Mouse (Mus musculus) neural tube, embryonic 14.5 days (tissue): ENCODE results near the gene Ube2l3. TPM values are rescaled to one million over a fixed set of nuclear protein-coding genes. Genes with fewer than 3 reads are reported as not detected.

Experiments used
- ATAC-seq: fragments of 200-750 bp; cut with Nextera tagmentation; 2 replicates; pipeline ENCODE4 v1.8.0; 2017; ENCODE audit warnings: low read depth, mild to moderate bottlenecking, moderate TSS enrichment, moderate library complexity
- H3K27ac ChIP-seq: fragments of 300-500 bp; sonication (generic); 2 replicates; pipeline ENCODE4 v1.5.1; 2014; ENCODE audit warnings: low read depth, mild to moderate bottlenecking, control low read depth, low read length, moderate library complexity, mixed read lengths
- H3K27me3 ChIP-seq: fragments of 300-500 bp; sonication (generic); 2 replicates; pipeline ENCODE4 v1.6.1; 2014; ENCODE audit warnings: low read length; ENCODE audit not compliant: control insufficient read depth, insufficient read depth
- H3K36me3 ChIP-seq: fragments of 300-500 bp; sonication (generic); 2 replicates; pipeline ENCODE4 v1.6.1; 2014; ENCODE audit warnings: low read length, mixed read lengths; ENCODE audit not compliant: control insufficient read depth, insufficient read depth
- H3K4me1 ChIP-seq: fragments of 300-500 bp; sonication (generic); 2 replicates; pipeline ENCODE4 v1.6.1; 2014; ENCODE audit warnings: low read length; ENCODE audit not compliant: control insufficient read depth, insufficient read depth
- H3K4me2 ChIP-seq: fragments of 300-500 bp; sonication (generic); 2 replicates; pipeline ENCODE4 v1.6.1; 2014; ENCODE audit warnings: mild to moderate bottlenecking, low read depth, low read length, control low read depth
- H3K4me3 ChIP-seq: fragments of 300-500 bp; sonication (generic); 2 replicates; pipeline ENCODE4 v1.5.1; 2014; ENCODE audit warnings: low read depth, low read length, control low read depth, mixed read lengths
- H3K9ac ChIP-seq: fragments of 300-500 bp; sonication (generic); replicated peaks from 2 replicates; pipeline ENCODE4 v1.6.1; 2014; ENCODE audit warnings: low read depth, mild to moderate bottlenecking, control low read depth, low read length, mixed read lengths
- H3K9me3 ChIP-seq: fragments of 300-500 bp; sonication (generic); 2 replicates; pipeline ENCODE4 v1.6.1; 2016; ENCODE audit warnings: low read length; ENCODE audit not compliant: control insufficient read depth
- WGBS: fragments of 180-500 bp; shearing (Covaris S2); extraction: QIAGEN DNeasy Blood & Tissue Kit; methylation state at CpG from one replicate; pipeline ENCODE4 v1.1.7; 2014; 5-methylcytosine and 5-hydroxymethylcytosine counted together
- polyA plus RNA-seq: library from polyadenylated mRNA; unstranded; fragments of >200 nt; fragmentation: Nextera tagmentation; extraction: Ambion mirVana; gene quantifications from 2 replicates; pipeline ENCODE4 v1.2.1, GENCODE M21; 2014

Ube2l3 gene
- polyA plus RNA-seq, 1 experiment from 2014 or later = 285 TPM

- peak overlapping the region; percentile 98 for H3K9ac ChIP-seq
- no peaks in the 10 kb centered on the region for H3K9me3 ChIP-seq
- H3K36me3 ChIP-seq = no peaks in the 10 kb centered on the region
- whole genome bisulfite sequencing = 10% methylated on average over 24 of the region's 24 CpGs
- no peak overlapping the region for H3K27ac ChIP-seq
- H3K4me1 ChIP-seq = peaks cover 11% of the 10 kb centered on the region
- H3K4me3 ChIP-seq = peak overlapping the region; percentile 97
- peak overlapping the region; percentile 67 for H3K4me2 ChIP-seq
- no peaks in the 10 kb centered on the region for H3K27me3 ChIP-seq
- ATAC-seq = 0 out of 2 replicates have a peak, but pooled peaks have one; percentile 3
These were observed 2.1 kb downstream of the Ube2l3 start for GRCm38 (mm10) chr16:17200121-17200952.

GRCm38 (mm10) chr16:17193823-17194222 is 8.6 kb downstream of the Ube2l3 start:
- 96% methylated on average over 4 of the region's 4 CpGs for WGBS
- no peak overlapping the region for H3K4me3 ChIP-seq
- ATAC-seq = no peak

GRCm38 (mm10) chr16:17185475-17185874 is 17.0 kb downstream of the Ube2l3 start:
- Histone ChIP-seq H3K9ac (no peak overlapping the region), H3K9me3 (no peaks in the 10 kb centered on the region), H3K27ac (no peak overlapping the region), H3K4me1 (no peaks in the 10 kb centered on the region), H3K27me3 (no peaks in the 10 kb centered on the region), H3K36me3 (no peaks in the 10 kb centered on the region), H3K4me2 (no peak overlapping the region), H3K4me3 (no peak overlapping the region)
- no peak for ATAC-seq

More at GRCm38 (mm10) chr16:17193823-17194222, 8.6 kb downstream of the Ube2l3 start:
- H3K27me3 ChIP-seq = no peaks in the 10 kb centered on the region
- H3K36me3 ChIP-seq = no peaks in the 10 kb centered on the region; the same call in 1 of the 2 replicates
- H3K9ac ChIP-seq = no peak overlapping the region
- H3K27ac ChIP-seq = no peak overlapping the region
- H3K9me3 ChIP-seq = no peaks in the 10 kb centered on the region
- no peaks in the 10 kb centered on the region for H3K4me1 ChIP-seq
- no peak overlapping the region for H3K4me2 ChIP-seq

GRCm38 (mm10) chr16:17183003-17183402 is 19.4 kb downstream of the Ube2l3 start:
- Histone ChIP-seq H3K9ac (no peak overlapping the region), H3K9me3 (no peaks in the 10 kb centered on the region), H3K4me1 (no peaks in the 10 kb centered on the region), H3K4me3 (no peak overlapping the region), H3K36me3 (no peaks in the 10 kb centered on the region), H3K27ac (no peak overlapping the region), H3K27me3 (no peaks in the 10 kb centered on the region), H3K4me2 (no peak overlapping the region)
- no peak for ATAC-seq
- 92% methylated on average over 3 of the region's 3 CpGs for WGBS

GRCm38 (mm10) chr16:17182136-17182535 is 20.3 kb downstream of the Ube2l3 start:
- Histone ChIP-seq H3K4me2 (no peak overlapping the region), H3K27ac (no peak overlapping the region), H3K9ac (no peak overlapping the region), H3K9me3 (no peaks in the 10 kb centered on the region), H3K4me1 (no peaks in the 10 kb centered on the region), H3K4me3 (no peak overlapping the region), H3K36me3 (no peaks in the 10 kb centered on the region), H3K27me3 (no peaks in the 10 kb centered on the region)
- 92% methylated on average over 2 of the region's 2 CpGs for WGBS
- ATAC-seq = no peak

GRCm38 (mm10) chr16:17181382-17181781 is 21.1 kb downstream of the Ube2l3 start:
- H3K4me1 ChIP-seq = no peaks in the 10 kb centered on the region
- no peak for ATAC-seq

GRCm38 (mm10) chr16:17179706-17180105 is 22.7 kb downstream of the Ube2l3 start:
- 96% methylated on average over 3 of the region's 3 CpGs for WGBS
- Histone ChIP-seq H3K4me3 (no peak overlapping the region), H3K4me2 (no peak overlapping the region), H3K27ac (no peak overlapping the region), H3K36me3 (peaks cover 4% of the 10 kb centered on the region; the same call in 1 of the 2 replicates), H3K4me1 (no peaks in the 10 kb centered on the region), H3K9ac (no peak overlapping the region), H3K27me3 (no peaks in the 10 kb centered on the region), H3K9me3 (no peaks in the 10 kb centered on the region)
- ATAC-seq = no peak

More at GRCm38 (mm10) chr16:17181382-17181781, 21.1 kb downstream of the Ube2l3 start:
- no peak overlapping the region for H3K9ac ChIP-seq
- H3K9me3 ChIP-seq = no peaks in the 10 kb centered on the region
- no peaks in the 10 kb centered on the region for H3K36me3 ChIP-seq
- no peaks in the 10 kb centered on the region for H3K27me3 ChIP-seq
- H3K4me3 ChIP-seq = no peak overlapping the region
- H3K27ac ChIP-seq = no peak overlapping the region
- no peak overlapping the region for H3K4me2 ChIP-seq
- 92% methylated on average over 4 of the region's 4 CpGs for WGBS

GRCm38 (mm10) chr16:17177623-17178170 is 24.8 kb downstream of the Ube2l3 start:
- no peak for ATAC-seq
- WGBS = 90% methylated on average over 1 of the region's 1 CpGs
- no peak overlapping the region for H3K27ac ChIP-seq

GRCm38 (mm10) chr16:17175765-17176164 is 26.7 kb downstream of the Ube2l3 start:
- no peaks in the 10 kb centered on the region for H3K9me3 ChIP-seq
- H3K4me1 ChIP-seq = no peaks in the 10 kb centered on the region
- H3K36me3 ChIP-seq = peaks cover 4% of the 10 kb centered on the region
- no peak overlapping the region for H3K4me2 ChIP-seq
- WGBS = 93% methylated on average over 2 of the region's 2 CpGs
- no peak for ATAC-seq
- no peak overlapping the region for H3K27ac ChIP-seq
- no peak overlapping the region for H3K4me3 ChIP-seq
- H3K27me3 ChIP-seq = no peaks in the 10 kb centered on the region
- no peak overlapping the region for H3K9ac ChIP-seq

More at GRCm38 (mm10) chr16:17177623-17178170, 24.8 kb downstream of the Ube2l3 start:
- Histone ChIP-seq H3K9me3 (no peaks in the 10 kb centered on the region), H3K4me1 (no peaks in the 10 kb centered on the region), H3K9ac (no peak overlapping the region), H3K36me3 (peaks cover 4% of the 10 kb centered on the region; the same call in 1 of the 2 replicates), H3K27me3 (no peaks in the 10 kb centered on the region), H3K4me3 (no peak overlapping the region), H3K4me2 (no peak overlapping the region)
